ENCODE assay signal across 8 mouse cellular contexts in genomic region chr12:40477621-40478452, GRCm38 (mm10). TPM values are rescaled to one million over a fixed set of nuclear protein-coding genes. Genes with fewer than 3 reads are reported as not detected.
DNase-seq lines count a peak whose midpoint lies in the region; ATAC-seq and TF ChIP-seq lines count a peak whose summit lies in the region.

No protein-coding gene starts in this region.

- WGBS in forebrain, embryonic 13.5 days: 35% methylated on average over 8 of the region's 8 CpGs
- WGBS in forebrain, embryonic 11.5 days: 55% methylated on average over 8 of the region's 8 CpGs
- WGBS in heart, embryonic 13.5 days: 46% methylated on average over 8 of the region's 8 CpGs
- 33% methylated on average over 8 of the region's 8 CpGs for WGBS in limb, embryonic 14.5 days
- 49% methylated on average over 8 of the region's 8 CpGs for WGBS in intestine, embryonic 16.5 days

- H3K27me3 ChIP-seq in forebrain, embryonic 13.5 days: no peaks in the 10 kb centered on the region
- H3K27me3 ChIP-seq in forebrain, embryonic 11.5 days (ENCODE audit: control insufficient read depth, insufficient read depth, low read length): no peaks in the 10 kb centered on the region
- H3K27me3 ChIP-seq in heart, embryonic 13.5 days (replicated peaks): no peaks in the 10 kb centered on the region
- no peaks in the 10 kb centered on the region for H3K27me3 ChIP-seq in limb, embryonic 14.5 days (ENCODE audit: control insufficient read depth, insufficient read depth, low read length)
- no peaks in the 10 kb centered on the region for H3K27me3 ChIP-seq in intestine, embryonic 16.5 days (replicated peaks; ENCODE audit: control insufficient read depth, insufficient read depth, low read length)

- DNase-seq in forebrain, embryonic 11.5 days (ENCODE audit: low spot score): no peak
- DNase-seq in MN1 (ENCODE audit: low spot score): peak; percentile 94
- DNase-seq in limb, embryonic 14.5 days (ENCODE audit: low spot score): peak; percentile 68
- no peak for DNase-seq in testis, postnatal 14 days (ENCODE audit: low spot score)

- H3K9ac ChIP-seq in forebrain, embryonic 13.5 days: no peak overlapping the region
- H3K9ac ChIP-seq in forebrain, embryonic 11.5 days (ENCODE audit: low read length): no peak overlapping the region
- no peak overlapping the region for H3K9ac ChIP-seq in heart, embryonic 13.5 days
- no peak overlapping the region for H3K9ac ChIP-seq in limb, embryonic 14.5 days (ENCODE audit: low read depth, low read length, severe bottlenecking)
- H3K9ac ChIP-seq in intestine, embryonic 16.5 days (ENCODE audit: low read depth, low read length): no peak overlapping the region

- H3K4me1 ChIP-seq in forebrain, embryonic 13.5 days: peaks cover 28% of the 10 kb centered on the region
- peaks cover 2% of the 10 kb centered on the region; the same call in 1 of the 2 replicates for H3K4me1 ChIP-seq in forebrain, embryonic 11.5 days (replicated peaks; ENCODE audit: control insufficient read depth, insufficient read depth, low read length)
- peaks cover 22% of the 10 kb centered on the region for H3K4me1 ChIP-seq in heart, embryonic 13.5 days
- H3K4me1 ChIP-seq in limb, embryonic 14.5 days (ENCODE audit: control insufficient read depth, insufficient read depth, low read length): peaks cover 14% of the 10 kb centered on the region
- peaks cover 4% of the 10 kb centered on the region for H3K4me1 ChIP-seq in intestine, embryonic 16.5 days (ENCODE audit: control insufficient read depth, insufficient read depth, low read length)

- no peak overlapping the region for H3K27ac ChIP-seq in forebrain, embryonic 13.5 days
- no peak overlapping the region for H3K27ac ChIP-seq in forebrain, embryonic 11.5 days (ENCODE audit: low read depth, low read length)
- H3K27ac ChIP-seq in heart, embryonic 13.5 days (replicated peaks): peak overlapping the region; percentile 45
- H3K27ac ChIP-seq in limb, embryonic 14.5 days (replicated peaks; ENCODE audit: low read depth, low read length): no peak overlapping the region
- H3K27ac ChIP-seq in intestine, embryonic 16.5 days (ENCODE audit: low read length): no peak overlapping the region

- no peaks in the 10 kb centered on the region for H3K9me3 ChIP-seq in forebrain, embryonic 13.5 days (replicated peaks)
- H3K9me3 ChIP-seq in forebrain, embryonic 11.5 days (ENCODE audit: control insufficient read depth, low read length): no peaks in the 10 kb centered on the region
- H3K9me3 ChIP-seq in heart, embryonic 13.5 days: no peaks in the 10 kb centered on the region
- H3K9me3 ChIP-seq in limb, embryonic 14.5 days (ENCODE audit: control insufficient read depth, low read length): no peaks in the 10 kb centered on the region
- H3K9me3 ChIP-seq in intestine, embryonic 16.5 days (ENCODE audit: control insufficient read depth, low read length): no peaks in the 10 kb centered on the region

- TF ChIP-seq POLR2A in limb, embryonic 14.5 days (IDR thresholded peaks at IDR 0.05; ENCODE audit: borderline replicate concordance, extremely low read depth, insufficient read depth, insufficient read length): no peak

- H3K36me3 ChIP-seq in forebrain, embryonic 13.5 days (ENCODE audit: poor library complexity, severe bottlenecking): no peaks in the 10 kb centered on the region
- no peaks in the 10 kb centered on the region for H3K36me3 ChIP-seq in forebrain, embryonic 11.5 days (ENCODE audit: control insufficient read depth, insufficient read depth, low read length)
- no peaks in the 10 kb centered on the region for H3K36me3 ChIP-seq in heart, embryonic 13.5 days
- no peaks in the 10 kb centered on the region for H3K36me3 ChIP-seq in limb, embryonic 14.5 days (ENCODE audit: control insufficient read depth, insufficient read depth, low read length)
- H3K36me3 ChIP-seq in intestine, embryonic 16.5 days (ENCODE audit: control insufficient read depth, insufficient read depth, low read length): no peaks in the 10 kb centered on the region

- H3K4me2 ChIP-seq in forebrain, embryonic 13.5 days: no peak overlapping the region
- no peak overlapping the region for H3K4me2 ChIP-seq in forebrain, embryonic 11.5 days (ENCODE audit: low read depth, low read length, severe bottlenecking)
- no peak overlapping the region; the same call in 1 of the 2 replicates for H3K4me2 ChIP-seq in heart, embryonic 13.5 days
- H3K4me2 ChIP-seq in limb, embryonic 14.5 days (replicated peaks; ENCODE audit: low read depth, low read length, severe bottlenecking): no peak overlapping the region
- H3K4me2 ChIP-seq in intestine, embryonic 16.5 days (ENCODE audit: low read depth, low read length): no peak overlapping the region

- no peak overlapping the region for H3K4me3 ChIP-seq in forebrain, embryonic 13.5 days
- no peak overlapping the region for H3K4me3 ChIP-seq in forebrain, embryonic 11.5 days (ENCODE audit: low read depth, low read length)
- H3K4me3 ChIP-seq in heart, embryonic 13.5 days: no peak overlapping the region
- H3K4me3 ChIP-seq in limb, embryonic 14.5 days (replicated peaks; ENCODE audit: low read length): no peak overlapping the region
- H3K4me3 ChIP-seq in intestine, embryonic 16.5 days (ENCODE audit: low read length): no peak overlapping the region

- peak; percentile 59 for ATAC-seq in forebrain, embryonic 13.5 days
- ATAC-seq in forebrain, embryonic 11.5 days (replicated peaks; ENCODE audit: low FRiP score): no peak
- no peak for ATAC-seq in heart, embryonic 13.5 days (ENCODE audit: extremely low read depth, insufficient number of reproducible peaks, low FRiP score, low TSS enrichment)
- peak; percentile 71 for ATAC-seq in limb, embryonic 14.5 days (ENCODE audit: low FRiP score, low read depth)
- ATAC-seq in intestine, embryonic 16.5 days: no peak
- ATAC-seq in cerebellum, adult (ENCODE audit: insufficient number of reproducible peaks, low FRiP score, low TSS enrichment): no peak

RNA-seq across cellular contexts. Expression of gene Dock4, which starts 32.1 kb away (rescaled TPM):
- polyA plus RNA-seq in forebrain, embryonic 13.5 days (2015; fragmentation: Nextera tagmentation; extraction: Ambion mirVana): 24.5 and 27.0 TPM in 2 replicates
- polyA plus RNA-seq in forebrain, embryonic 11.5 days (2014; fragmentation: Nextera tagmentation; extraction: Ambion mirVana): 18.7 and 19.8 TPM in 2 replicates
- polyA plus RNA-seq in heart, embryonic 13.5 days (2015; fragmentation: Nextera tagmentation; extraction: Ambion mirVana): 6.2 and 6.9 TPM in 2 replicates
- polyA plus RNA-seq in limb, embryonic 14.5 days (2012; rRNA removed): 7.7 and 9.0 TPM in 2 replicates
- polyA plus RNA-seq in limb, embryonic 14.5 days (2014; fragmentation: Nextera tagmentation; extraction: Ambion mirVana): 12.2 and 15.0 TPM in 2 replicates
- 3.4 and 4.2 TPM in 2 replicates for polyA plus RNA-seq in intestine, embryonic 16.5 days (2015; fragmentation: Nextera tagmentation; extraction: Ambion mirVana)

RNA-seq across cellular contexts. Expression of gene Zfp277, which starts 32.1 kb away (rescaled TPM):
- 28.9 and 29.5 TPM in 2 replicates for polyA plus RNA-seq in forebrain, embryonic 13.5 days (2015; fragmentation: Nextera tagmentation; extraction: Ambion mirVana)
- 36.5 and 38.7 TPM in 2 replicates for polyA plus RNA-seq in forebrain, embryonic 11.5 days (2014; fragmentation: Nextera tagmentation; extraction: Ambion mirVana)
- polyA plus RNA-seq in heart, embryonic 13.5 days (2015; fragmentation: Nextera tagmentation; extraction: Ambion mirVana): 27.8 and 30.4 TPM in 2 replicates
- polyA plus RNA-seq in limb, embryonic 14.5 days (2012; rRNA removed): 18.3 and 22.0 TPM in 2 replicates
- polyA plus RNA-seq in limb, embryonic 14.5 days (2014; fragmentation: Nextera tagmentation; extraction: Ambion mirVana): 40.7 and 41.9 TPM in 2 replicates
- 27.7 and 29.3 TPM in 2 replicates for polyA plus RNA-seq in intestine, embryonic 16.5 days (2015; fragmentation: Nextera tagmentation; extraction: Ambion mirVana)

Comparison
In these comparisons a context has a peak if more than half of its experiments do, and no peak if none do; other contexts are left out.
1. ATAC-seq: peak in forebrain, embryonic 13.5 days (single experiment) and limb, embryonic 14.5 days (single experiment); none in forebrain, embryonic 11.5 days (single experiment), heart, embryonic 13.5 days (single experiment), intestine, embryonic 16.5 days (single experiment) and cerebellum, adult (single experiment).
2. DNase-seq: peak in MN1 (single experiment) and limb, embryonic 14.5 days (single experiment); none in forebrain, embryonic 11.5 days (single experiment) and testis, postnatal 14 days (single experiment).